Mouse (Mus musculus) left cerebral cortex, postnatal 4 days (tissue): ENCODE measurements at regions not wholly inside any gene's neighbourhood (a gene's known extent, or its start where the extent isn't known, plus 50 kb on each side); places are given as distances from the start of the nearest gene placed in this dataset.
A peak's percentile ranks its signal among the peaks of the same experiment; 100 is the strongest.

Experiments
- DNase-seq: peaks from one replicate; pipeline ENCODE4 v3.0.0-alpha.2; 2022
- intact Hi-C: fragments of 180-260 bp; cut with DNase I; formaldehyde crosslinking; loops from one replicate; pipeline ENCODE4 v1.15.1; 2025

DNA sequence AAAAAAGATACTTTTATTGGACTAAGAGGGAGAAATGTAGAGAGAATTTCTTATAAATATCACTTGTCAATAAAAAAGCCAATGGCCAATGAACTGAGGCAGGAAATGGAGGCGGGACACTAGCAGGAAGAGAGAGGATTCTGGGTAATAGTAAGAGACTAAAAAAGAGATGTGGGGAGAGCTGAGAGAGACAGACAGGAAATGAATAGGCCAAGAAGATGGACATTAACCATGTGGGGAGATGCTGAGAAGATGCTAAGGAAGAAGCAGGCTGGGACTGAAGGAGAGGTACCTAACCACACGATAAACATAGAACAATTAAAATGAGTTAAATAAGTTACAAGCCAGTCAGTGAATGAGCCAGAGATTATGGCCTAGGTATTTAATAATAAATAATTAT is 181.0 kb upstream of the Nfe2l3 start:
- no peak for DNase-seq
- intact Hi-C loops: no loop called here

DNA sequence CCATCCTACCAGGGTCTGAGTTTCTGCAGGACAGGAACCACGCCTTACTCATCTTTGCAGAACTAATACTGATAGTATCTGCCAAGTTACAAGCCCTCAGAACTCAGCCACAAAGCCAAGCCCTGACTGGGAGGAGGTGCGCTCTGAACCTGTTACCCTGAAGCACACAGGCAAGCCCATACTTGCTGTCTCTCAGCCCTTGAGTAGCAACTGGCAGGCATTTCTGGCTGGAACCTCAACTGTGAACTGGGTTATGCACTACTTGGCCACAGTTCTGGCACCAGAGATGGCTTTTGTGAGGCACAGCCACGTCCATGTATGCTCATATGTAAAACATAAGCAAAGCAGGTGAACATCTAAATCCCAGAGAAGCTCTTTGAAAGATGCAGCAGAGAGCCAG is 179.7 kb upstream of the Nfe2l3 start:
- intact Hi-C loops: no loop called here
- DNase-seq: no peak

DNA sequence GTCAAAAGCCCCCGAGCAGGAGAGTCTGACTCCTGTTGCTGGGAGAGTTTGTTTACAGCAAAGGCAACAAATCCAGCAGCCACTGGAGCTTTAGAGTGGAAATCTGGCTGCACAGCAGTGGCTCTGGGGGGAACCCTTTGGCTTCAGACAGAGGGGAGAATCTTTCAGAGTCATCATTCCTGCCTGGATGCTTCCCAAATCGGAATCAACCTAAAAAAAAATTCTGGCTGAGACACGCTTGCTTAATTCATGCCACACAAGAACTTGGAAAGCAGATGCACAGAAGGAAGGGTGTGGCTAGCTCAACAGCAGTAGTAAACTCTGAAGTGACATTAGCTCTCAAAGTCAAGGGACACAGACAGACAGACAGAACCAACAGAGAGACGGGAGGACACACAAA is 175.8 kb upstream of the Nfe2l3 start:
- intact Hi-C loops: no loop called here
- DNase-seq: no peak

DNA sequence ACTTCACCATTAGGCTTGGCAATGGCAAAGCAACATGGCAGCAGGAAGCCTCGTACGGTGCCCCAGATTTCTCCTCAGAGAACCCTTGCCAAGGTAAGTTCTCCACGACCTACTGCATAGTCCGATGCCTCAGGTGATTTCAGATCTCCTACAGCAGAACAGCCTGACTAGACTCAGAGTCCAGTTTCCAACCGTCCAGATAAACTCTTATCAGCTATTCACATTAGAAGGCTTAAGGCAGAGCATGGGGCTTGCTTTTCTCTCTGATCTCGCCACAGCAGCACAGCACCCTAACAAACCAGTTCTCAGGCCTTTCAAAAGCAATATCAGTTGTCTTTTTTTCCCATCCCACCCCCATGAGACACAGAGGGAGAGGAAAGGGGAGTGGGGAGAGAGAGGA is 174.9 kb upstream of the Nfe2l3 start:
- intact Hi-C loops: no loop called here
- no peak for DNase-seq

DNA sequence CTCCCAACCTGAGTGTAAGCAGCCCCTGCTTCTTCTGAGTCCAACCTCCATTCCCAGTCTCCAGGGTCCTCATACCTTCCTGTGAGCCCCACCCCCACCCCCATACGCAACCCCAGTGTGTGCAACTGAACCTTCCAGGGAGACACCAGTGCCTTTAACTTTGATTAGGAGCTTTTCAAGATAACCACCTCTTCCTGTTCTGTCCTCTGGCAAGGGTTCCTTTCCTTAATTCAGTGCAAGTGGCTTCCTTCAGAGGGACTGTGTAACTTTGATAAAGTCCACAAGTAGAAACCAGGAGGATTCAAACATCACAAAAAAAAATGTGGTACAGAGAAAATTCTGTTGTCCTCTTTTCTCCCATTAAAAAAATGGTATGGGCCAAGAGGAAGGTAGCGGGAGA is 174.2 kb upstream of the Nfe2l3 start:
- intact Hi-C loops: no loop called here
- no peak for DNase-seq

DNA sequence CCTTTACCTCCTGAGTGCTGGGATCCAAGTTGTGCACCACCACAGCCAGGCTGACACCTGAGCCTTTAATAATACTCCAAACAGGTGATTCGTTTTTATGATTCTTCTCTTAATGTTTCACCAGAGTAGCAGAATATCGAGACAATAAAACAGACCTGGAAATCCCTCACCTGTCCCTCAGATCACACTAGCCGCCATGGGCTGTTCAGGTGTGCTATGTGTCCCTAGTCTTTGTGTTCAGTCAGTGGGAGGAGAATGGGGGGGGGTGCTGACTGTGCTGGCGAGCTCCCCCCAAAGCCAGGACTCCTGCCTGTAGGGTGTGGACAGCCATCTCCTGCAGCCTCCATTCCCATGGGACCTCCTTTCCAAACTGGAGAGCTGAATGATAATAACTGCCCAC is 168.9 kb upstream of the Nfe2l3 start:
- intact Hi-C loops: no loop called here

DNA sequence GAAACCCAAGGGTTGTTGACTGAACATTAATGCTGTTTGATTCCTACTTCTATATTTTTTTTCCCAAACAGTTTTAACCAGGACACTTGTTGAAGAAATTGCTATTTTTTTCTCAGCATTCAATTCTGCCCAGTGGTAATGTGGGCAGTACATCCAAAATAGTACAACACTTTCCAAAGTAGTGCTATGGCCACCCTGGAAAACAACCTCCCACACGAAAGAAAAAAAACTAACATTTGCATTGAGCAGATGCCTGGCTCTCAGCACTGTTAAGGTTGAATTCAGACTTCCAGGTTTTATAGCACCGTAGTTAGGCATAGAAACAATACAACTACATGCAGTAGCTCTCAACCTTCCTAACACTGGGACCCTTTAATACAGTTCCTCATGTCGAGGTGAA is 167.1 kb upstream of the Nfe2l3 start:
- intact Hi-C loops: no loop called here
- DNase-seq: no peak

More for the DNA sequence above, 168.9 kb upstream of the Nfe2l3 start:
- no peak for DNase-seq

DNA sequence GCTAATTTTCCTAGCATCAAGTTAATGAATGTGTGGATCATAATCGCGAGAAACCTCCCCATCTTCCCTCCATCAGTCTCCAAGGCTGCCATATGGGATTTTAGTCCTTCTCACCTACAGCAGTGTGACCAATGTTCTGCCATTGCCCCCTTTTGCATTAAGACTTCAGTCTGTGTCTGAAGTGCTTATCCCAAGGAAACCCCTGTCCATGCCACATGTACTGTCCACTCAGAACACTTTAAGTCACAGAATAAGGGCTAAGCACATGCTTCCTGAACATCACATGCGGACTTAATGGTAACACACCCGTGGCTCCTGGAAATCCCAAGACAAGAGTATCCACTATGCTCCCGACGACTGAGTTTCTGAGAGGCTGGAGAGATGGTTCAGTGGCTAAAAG is 165.7 kb upstream of the Nfe2l3 start:
- DNase-seq: no peak
- intact Hi-C loops: no loop called here

DNA sequence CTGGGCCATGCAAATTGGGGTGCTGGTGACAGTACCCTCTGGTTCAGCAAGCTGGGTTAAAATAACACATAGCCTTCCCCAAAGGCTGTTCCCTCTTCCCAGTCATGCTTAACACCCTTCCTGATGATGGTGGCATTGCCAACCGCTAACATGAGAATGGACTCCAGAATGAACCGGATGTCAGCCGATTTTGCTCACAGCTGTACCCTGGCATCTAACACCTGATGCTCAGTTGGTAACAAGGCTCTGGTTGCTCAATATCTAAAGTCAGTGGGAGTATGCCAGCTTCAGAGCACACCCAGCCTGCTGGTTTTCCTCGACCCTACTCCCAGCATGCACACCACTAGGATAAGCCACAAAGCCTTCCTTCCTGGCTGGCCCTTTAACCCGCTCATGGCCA is 164.6 kb upstream of the Nfe2l3 start:
- DNase-seq: no peak
- intact Hi-C loops: no loop called here

DNA sequence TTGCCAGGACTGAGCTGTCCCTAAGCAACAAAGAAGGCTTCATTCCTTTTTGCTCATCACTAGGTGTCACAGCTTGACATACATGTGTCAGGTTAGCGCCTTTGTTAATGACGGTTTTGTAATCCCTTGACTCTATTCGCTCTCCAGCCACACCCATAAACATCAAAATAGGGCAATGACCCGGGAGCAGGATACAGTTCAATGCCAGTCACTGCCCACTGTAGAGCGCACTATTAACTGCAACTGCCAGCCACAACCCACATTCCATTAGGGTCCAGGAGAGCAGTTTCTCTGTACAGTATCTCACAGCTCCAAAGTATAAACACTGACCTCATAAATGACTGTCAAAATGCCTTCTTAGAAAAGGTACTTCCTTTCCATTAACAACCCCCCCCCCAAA is 163.5 kb upstream of the Nfe2l3 start:
- no peak for DNase-seq
- intact Hi-C loops: no loop called here

DNA sequence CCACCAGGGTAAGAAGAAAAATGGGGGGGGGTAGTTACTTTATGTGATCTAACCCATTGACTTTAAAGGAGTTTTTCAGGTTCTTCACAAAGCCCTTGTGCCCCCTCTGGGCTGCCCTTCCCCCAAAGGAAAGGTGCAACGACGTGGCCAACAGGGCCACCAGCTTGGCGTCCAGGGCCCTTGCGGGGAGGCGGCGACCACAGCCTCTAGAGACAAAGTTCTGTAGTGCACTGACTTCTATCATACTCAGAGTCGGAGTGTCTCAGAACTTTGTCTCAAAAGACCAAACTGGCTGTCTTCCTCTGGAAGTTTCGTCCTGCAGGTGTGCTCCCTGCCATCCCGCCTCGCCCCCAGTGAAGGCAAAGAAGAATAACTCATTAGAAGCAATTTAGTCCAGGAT is 162.9 kb upstream of the Nfe2l3 start:
- DNase-seq: no peak
- intact Hi-C loops: no loop called here

DNA sequence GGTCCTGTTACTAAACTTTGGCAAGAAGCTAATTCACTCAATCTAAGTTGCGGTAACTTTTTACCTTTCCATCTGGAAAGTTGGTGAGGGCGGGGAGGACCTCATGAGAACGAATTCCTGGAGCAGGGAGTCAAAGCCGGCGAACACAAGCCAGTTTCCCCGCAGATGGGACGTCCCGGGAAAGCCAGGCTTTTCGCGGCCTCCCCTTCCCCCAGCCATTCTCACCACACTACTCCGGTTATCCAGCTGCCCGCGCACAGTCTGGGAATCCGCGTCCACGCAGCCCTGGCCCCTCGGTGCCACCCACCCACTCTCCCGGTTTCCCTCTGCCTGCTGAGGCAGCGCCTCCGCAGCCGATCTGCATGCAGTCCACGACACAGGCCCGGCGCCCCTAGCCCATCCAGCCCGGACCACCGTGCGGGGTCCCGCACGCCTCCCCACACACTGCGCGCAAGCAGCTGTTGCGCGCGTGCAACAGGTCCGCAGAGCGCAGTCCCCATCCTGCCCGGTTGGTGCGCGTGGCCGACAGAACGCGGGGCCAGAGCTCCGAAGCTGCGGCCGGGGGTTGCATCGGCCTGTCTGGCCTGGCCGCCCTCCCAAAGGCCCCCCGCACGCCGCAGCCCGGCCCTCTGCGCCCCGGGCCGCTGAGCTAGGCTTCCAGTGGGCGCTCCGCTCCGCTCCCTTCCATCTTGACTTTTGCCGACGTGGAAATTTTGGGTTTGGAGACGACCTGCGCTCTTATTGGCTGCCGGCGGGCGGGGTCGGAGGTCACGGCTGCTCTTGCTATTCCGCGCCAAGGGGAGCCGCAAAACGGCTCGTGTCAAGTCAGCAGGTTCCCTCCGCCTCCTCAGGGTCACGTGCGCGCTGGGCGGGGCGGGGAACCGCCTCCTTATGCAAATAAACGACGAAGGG is 162.0 kb upstream of the Nfe2l3 start:
- intact Hi-C loops: no loop called here
- peak; percentile 82 for DNase-seq

DNA sequence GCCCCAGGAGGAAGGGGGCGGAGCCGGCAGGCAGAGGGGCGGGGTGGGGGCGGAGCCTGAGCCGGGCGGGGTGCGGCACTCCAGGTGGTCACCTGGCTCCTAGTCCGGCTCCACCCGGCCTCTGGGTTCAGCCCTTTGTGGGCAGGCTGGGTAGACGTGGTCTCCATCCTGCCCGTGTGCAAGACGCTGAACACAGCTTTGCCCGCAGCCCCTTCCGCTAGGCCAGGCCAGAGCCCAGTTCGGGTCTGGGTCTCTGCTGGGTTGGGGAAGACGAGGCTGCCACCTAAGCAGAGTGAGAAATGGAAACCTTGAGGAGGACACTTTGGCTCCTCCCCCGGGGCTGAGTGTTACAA is 161.4 kb upstream of the Nfe2l3 start:
- intact Hi-C loops: no loop called here
- DNase-seq: no peak

DNA sequence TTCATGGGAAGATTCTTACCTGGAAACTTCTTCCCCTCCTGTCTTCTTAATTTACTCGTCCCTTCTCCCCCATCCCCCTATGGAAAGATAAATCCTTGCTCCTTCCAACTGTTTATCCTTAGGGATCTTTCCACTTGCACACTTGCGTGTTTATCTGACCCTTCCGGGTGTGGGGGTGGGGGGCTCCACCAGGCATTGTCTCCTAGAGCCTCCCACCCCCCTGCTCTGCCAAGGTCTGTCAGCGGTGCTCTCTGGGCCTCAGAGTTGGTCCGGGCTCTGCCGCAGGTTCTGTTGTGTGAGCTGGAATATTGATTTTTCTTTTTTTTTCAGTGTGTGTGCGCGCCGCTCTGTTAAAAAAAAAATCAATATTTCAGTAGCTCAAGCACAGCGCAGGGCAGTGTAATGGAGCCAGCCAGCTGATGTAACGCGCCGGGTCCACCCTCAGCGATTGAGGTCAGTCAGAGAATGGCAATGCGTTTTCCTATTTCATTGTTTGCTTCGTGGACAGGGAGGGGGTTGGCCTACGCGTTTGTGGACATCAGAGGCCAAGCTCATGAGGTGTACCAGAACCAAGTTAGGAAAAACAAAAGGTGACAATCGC is 160.2 kb upstream of the Nfe2l3 start:
- intact Hi-C loops: no loop called here
- DNase-seq: no peak

DNA sequence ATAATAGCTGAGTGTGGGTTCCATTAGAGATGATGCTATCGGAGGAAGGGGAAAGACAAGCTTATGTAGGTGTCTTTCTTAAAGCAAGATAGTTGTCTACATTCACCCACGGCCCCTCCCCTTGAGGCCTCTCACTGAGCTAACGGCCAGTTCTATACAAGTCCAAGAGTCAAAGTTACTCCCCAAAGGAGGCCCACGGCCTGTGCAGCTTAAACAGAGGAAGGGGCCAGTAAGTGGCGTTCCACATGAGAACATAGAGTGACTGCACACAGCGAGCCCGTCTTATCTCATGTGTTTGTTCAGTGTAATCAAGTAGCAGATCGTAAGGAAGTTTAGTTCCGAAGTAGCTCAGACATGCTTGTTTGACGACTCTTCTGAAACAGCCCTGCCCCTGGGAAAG is 153.0 kb upstream of the Nfe2l3 start:
- intact Hi-C loops: no loop called here
- DNase-seq: no peak

DNA sequence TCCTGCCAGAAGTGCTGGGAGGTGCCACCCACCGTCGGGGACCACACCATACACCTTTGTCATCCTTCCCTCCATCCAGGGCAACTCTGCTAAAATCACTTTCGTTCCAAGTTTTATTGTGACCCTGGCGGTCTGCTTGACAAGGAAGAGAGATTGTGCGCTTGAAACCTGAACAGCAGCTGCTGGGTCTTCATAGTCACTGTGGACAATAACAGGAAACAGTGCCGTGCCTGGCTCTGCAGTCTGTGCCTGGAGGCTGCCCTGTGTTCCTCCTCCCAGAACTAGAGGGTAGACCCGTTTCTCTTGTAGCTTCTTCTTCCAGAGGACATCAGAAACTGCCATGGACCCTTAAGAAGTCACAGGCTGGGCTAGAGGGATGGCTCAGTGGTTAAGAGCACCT is 152.2 kb upstream of the Nfe2l3 start:
- intact Hi-C loops: no loop called here
- DNase-seq: no peak

DNA sequence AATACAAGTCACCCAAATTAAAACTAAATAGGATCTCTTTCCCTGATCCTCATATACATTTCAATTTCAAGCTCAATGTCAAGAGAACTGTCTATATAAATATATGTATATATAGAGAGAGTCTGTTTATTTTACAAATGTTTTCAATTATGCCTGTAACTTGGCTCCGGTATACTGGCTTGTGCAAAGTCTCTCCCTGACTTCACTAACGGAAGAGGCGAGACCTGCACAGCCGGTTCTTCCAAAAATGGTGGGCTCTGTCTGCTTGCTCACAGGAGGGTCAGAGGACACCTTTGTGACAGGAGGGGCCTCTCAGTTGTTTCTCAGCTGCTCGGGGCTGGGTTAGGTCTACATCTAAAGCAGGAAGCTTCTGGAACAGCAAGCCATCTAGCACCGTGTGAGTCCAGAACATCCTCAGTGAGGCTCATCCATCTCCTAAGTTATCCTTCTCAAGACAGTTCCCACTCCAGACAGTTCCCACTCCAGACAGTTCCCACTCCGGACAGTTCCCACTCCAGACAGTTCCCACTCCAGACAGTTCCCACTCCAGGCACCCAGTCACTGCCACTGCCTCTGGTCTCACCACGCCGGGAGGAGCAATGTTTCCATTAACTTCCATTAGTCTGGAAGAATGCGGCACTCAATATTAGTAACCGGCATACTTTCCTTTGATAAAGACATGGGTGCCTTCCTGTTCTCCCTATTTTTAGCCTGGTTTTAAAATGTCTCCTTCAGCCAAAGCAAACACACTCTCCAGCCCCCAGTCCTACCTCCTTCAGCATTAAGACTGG is 148.4 kb upstream of the Nfe2l3 start:
- no peak for DNase-seq
- intact Hi-C loops: no loop called here

DNA sequence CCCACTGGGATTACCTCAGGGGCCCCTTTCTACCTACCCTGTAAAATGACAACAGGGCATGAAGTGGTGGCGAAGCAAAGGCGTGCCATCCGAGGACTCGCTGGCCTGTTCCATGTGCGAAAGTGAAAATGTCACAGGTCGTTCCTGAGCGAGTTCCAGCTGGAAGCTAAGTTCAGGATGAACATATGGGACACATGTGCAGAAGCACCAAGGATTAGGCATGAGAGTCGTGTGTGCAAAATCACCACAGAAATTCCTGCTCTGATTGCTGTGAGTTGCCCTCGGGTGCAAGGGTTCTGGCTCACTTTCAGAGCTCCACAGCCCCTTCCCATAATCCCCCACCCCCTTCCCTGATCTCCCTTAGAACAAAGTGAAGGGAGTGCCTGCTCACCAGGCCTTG is 147.6 kb upstream of the Nfe2l3 start:
- no peak for DNase-seq
- intact Hi-C loops: no loop called here

DNA sequence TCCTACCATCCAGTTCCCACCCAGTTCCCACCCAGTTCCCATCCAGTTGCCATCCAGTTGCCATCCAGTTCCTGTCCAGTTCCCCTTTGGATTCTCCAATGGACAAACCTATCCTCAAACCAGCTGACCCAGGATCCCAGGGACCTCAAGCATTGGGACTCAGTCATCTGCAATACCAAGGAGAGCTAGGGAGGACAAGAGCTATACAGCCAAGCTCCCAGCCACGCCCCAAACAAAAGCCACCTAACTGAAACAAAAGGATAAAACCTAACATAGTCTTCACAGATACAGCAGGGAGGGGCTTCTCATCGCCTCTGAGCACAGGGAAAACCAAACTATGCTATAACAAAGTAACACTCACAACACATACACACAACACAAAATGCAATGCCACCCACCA is 145.6 kb upstream of the Nfe2l3 start:
- intact Hi-C loops: no loop called here
- DNase-seq: no peak

DNA sequence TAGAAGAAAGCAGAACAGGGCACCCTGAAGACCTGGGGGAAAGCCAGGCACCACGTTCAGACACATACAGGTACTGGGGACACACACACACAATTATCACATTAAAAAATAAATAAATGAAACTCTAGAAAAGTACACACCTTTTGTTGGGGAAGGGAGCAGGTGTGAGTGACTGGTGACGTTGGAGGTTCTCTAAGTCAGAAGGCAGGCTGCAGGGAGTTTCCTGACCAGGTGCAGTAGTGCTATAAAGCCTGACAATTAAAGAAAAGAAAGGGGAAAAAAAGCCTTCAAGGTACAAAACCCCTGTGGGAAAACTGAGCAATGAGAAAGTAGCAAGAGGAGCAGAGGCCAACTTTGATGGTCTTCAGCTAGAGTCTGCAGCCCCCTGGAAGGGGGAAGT is 145.1 kb upstream of the Nfe2l3 start:
- no peak for DNase-seq

DNA sequence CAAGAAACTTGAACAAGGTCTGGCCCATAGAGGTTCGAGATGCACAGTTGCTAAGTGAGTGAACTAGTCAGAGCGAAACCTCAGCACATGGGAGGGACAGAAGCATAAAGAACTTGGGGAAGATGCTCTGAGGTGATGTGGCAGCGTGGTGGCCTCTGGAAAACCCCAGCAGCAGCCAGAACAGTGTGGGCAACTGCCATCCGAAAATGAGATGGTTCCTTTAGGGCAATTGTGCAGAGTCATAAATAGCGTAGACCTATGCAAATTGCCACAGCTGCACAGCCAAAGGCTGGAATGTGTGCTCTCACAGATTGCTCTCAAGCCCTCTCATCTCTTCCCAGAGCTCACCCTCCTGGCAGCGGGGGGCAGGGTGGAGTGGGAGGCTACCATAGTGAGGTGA is 144.7 kb upstream of the Nfe2l3 start:
- intact Hi-C loops: no loop called here

More for the DNA sequence above, 145.1 kb upstream of the Nfe2l3 start:
- intact Hi-C loops: no loop called here

More for the DNA sequence above, 144.7 kb upstream of the Nfe2l3 start:
- no peak for DNase-seq
